Mouse (Mus musculus) hindlimb bud, embryonic 11.5 days (tissue): ENCODE results near the gene Acta2.
A peak's percentile ranks its signal among the peaks of the same experiment; 100 is the strongest.

Experiments used
- DNase-seq: peaks from one replicate; pipeline ENCODE4 v3.0.0-alpha.2; 2012; ENCODE audit warnings: low read depth, low spot score; ENCODE audit errors: extremely low spot score

Acta2 gene

DNA sequence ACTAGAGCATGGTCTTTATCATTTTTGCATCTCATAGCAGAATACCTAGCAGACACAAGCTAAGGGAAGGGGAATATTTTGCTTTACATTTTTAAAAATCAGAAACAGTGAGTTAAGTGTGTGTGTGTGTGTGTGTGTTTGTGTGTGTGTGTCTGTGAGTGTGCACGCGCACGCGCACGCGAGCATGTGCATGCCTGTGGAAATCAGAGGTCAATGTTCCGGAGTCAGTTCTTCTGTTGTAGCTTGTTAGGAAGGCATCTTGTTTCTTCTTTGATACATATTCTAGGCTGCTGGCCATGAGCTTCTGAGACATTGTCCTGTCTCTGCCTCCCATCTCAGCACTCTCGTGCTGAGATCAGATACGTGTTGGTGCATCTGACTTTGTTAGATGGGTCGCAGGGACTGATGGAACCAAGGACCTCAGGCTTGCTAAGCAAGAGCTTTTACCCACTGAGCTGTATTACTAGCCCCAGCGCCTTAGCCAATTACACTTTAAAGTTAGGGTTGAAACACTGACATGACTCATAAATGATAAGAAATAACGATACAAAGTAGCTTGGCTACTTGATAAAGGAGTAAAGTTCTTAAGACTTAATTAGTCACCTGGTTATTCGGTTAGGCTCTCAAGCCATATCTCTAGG, 15.6 kb upstream of the Acta2 start:
- DNase-seq: no peak

DNA sequence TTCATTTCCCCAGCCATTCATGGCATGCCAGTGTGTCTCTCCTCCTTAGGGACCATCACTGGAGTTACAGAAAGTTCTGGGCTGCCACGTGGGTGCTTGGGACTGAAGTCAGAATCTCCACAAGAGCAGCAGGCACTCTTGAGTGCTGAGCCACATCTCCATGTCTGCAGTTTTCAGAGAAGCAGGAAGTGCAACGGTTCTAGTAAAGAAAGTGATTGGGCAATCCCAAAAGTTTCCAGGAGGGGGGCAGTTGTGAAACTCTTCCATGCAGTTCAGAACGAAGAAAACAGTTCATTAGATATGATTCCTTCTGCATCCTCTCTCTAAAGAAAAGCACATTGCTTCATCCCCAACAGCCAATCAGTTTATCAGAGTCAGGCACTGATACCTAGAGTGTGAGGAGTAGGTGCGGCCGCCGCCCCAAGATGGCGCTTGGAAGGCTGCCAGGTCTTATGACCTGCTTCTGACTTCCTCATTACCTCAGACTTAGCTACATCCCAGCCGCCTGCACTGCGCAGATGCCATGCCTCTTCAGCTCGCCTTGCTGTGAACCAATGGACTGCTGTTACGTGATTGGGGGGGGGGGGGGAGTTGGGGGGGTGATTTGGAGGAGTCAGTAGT, 14.8 kb upstream of the Acta2 start:
- DNase-seq: no peak

DNA sequence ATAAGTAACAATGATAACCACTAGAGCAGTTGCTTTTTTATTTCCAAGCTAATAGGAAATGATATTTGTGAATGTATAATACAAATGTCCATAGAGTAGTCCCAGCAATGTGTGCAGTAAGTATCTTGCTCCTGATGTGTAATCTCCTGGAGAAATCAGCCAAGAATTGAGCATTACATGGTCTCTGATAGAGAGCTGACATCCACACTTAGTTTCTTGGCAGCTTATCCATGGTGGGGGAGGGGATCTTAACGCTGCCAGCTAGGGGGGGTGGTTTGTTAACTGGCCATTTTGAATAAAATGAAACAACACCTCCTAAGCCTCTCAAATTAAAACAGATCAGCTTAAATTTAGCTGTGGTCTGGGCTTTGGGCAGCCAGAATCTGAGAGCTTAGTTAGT, 13.6 kb upstream of the Acta2 start:
- no peak for DNase-seq

DNA sequence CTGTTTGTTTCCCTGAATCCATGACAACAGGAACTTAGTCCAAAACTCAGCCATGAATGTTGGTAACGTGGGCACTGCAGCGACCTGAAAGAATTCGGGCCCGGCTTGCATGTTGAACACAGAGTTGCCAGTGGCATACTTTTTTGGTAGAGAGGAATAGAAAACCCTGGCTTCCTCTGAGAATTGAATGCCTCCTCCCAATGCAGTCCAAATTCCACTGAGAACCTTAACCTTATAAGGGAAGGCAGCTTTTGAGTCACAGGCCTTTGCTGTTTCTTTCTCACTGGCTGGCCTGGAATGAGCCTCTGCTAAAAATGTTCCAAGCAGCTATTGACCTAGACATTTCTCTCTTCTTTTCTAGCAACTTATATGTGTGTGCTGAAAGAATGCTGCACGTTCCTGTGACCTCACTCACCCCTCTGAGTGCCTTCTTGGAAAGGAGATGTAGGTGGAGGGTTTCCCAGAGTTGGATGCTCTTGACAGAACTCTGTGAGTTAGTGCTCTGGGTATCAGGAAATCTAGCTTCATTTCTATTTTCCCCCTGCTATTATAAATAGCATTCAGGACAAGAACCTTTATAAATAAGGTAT, 10.3 kb upstream of the Acta2 start:
- no peak for DNase-seq

DNA sequence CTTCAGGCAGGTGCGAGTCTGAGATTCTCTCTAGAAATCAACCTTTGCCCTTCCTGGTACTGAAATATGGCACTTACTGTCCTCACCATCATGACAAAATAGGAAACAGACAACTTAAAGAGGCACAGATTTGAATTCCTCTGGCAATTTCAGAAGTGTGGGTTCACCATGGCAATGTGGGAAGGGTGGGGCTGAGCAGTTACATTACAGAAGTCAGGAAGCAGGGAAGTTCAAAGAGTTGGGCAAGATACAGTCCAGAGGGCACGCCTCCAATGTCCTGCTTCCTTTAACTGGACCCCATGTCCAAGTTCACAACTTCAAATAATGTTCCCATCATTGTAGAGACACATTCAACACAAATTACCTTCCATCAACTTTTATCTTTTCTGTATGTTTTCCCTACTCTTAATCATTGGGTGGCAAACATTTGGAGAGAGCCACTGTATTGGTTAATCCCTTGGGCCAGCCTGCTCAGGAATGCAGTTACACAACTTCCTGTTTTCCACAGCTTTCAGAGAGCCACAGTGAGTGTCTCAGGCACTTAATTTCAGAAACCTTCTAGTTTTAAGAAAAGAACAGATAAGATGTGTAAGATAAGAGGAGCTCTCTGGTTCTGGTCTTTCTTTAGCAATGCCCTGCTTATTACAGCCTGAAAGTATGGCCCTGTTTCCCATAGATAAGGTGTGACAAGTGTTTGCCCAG, 7.0 kb upstream of the Acta2 start:
- DNase-seq: no peak

DNA sequence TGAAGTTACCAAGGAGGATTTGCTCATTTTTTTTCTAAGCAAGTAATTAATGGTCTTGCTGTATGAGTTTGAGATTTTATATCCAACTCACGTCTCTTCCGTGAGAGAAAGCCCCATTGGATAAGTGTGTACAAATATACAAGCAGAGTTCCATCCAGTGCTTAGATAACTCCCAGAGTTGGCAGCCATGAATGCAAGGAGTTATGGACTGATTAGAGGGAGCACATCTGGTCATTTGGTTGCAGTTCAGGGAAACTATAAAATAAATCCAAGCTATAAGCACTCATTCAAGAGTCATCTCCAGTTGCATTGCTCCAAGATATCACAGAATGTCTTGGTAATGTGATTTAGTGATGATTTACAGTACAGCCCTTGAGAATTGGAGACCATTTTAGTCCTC, 1.5 kb upstream of the Acta2 start:
- DNase-seq: no peak

DNA sequence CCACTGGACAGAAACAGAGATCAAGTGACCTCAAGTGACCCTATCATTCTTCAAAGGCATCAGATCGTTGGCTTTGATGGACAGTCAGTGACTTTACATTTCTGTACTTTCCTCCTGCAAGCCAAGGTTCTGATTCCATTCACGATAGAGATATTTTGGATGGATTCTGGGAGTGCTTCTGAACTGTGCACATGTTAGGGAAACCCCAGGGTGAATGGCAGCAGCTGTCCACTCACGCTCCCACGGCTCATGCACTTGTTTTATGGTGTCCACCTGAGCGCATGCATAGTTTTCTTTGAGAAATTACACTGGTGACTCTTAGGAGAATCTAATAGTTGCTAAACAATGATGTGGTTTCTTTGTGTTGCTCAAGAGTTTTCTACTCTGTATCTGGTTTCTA, 759 bp upstream of the Acta2 start:
- no peak for DNase-seq

DNA sequence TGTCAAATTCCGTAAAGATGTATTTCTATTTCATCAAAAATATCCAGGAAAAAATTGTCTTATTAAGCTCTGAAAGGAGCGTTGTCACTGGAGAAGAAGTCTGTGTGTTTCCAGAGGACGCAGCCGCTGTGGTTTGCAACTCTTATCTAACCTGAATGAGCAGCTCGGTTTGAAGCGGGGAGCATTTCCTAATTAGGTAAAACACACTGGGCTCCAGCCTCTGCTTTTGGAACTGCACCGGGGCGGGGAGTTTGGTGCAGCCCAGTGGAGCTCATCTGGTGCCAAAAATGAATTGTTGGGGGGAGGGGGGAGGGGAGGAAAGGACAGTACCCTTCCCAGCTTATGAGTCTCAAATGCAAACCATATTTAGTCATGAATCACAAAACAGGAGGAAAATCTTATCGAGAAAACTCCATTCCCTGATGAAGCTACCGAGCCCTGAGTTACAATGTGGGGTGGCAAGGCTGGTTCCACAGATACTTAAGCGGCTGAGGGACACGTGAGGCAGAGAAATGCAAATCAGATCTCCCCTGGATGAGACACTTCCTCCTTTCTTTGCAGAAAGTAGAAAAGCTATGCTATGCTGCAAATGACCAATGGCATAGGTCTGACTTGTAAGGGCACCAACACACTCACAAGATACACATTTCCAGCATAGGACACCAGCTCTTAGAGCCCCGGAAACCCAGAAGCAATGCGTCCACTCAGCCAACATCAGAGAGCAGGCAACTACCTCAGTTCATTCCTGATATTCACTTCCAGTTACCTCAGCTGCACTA, 1.1 kb downstream of the Acta2 start:
- no peak for DNase-seq

DNA sequence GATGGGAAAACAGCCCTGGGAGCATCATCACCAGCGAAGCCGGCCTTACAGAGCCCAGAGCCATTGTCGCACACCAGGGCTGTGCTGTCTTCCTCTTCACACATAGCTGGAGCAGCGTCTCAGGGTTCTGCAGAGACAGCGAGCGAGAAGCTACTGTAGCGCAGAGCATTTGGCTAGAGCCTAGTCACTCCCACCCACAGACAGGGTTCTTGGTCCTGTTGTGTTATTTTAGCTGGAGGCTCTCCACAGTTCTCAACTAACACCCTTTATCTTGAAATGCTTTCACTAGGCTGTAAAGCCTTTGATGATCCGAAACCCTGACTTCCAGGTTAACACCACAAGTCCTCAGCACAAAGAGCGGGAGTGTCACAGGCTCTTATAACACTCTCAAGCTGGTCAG, 2.9 kb downstream of the Acta2 start:
- no peak for DNase-seq

DNA sequence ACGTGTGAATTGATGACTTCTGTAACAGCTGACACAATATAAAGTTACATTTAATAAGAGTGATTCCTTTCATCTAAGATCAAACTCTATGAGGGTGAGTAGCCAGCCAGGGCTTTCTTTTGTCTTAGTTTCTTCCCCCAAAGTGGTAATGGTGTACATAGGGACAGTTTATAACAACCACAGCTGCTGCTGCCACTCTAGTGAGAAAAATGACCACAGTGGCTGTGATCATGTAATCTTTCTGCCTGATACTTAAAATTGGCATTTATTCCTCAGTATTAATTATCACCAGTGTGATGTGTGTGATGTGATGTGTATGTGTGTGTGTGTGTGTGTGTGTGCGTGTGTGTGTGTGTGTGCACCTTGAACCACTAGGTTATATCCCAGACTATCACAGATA, 3.5 kb downstream of the Acta2 start:
- no peak for DNase-seq

DNA sequence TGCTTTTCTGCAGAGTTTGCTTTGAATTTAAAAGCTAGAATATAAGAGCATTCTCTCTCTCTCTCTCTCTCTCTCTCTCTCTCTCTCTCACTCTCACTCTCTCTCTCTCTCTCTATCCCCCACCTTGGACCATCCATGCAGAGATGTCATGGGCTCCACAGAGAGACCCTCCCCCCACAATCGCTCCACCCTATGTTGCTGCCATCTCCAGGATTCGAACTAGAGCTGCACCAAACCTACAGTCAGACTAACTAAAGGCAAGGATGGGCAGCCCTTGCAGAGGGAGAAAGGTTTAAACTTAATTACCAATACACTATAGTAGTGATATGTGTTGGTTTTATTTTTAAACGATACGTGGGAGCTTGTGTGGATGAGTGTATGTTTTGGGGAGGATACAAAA, 4.8 kb downstream of the Acta2 start:
- DNase-seq: no peak

DNA sequence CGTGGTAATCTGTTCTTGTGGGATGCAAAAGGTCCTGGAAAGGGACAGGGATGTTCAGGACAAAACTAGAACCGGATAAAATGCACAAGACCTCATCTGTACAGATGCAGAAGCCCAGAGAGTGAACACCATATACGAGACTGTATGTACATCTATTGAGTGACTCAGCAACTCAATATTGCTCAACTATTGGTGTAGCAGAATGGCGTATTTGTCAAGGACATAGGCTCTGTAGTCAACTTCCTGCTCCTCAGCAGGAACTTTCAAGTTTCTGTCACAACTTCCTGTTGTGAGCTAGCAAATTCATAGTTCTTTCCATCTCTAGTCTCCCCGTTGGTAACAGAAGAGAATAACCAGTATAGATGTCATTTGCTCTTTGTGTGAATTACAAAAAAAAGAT, 6.8 kb downstream of the Acta2 start:
- no peak for DNase-seq

DNA sequence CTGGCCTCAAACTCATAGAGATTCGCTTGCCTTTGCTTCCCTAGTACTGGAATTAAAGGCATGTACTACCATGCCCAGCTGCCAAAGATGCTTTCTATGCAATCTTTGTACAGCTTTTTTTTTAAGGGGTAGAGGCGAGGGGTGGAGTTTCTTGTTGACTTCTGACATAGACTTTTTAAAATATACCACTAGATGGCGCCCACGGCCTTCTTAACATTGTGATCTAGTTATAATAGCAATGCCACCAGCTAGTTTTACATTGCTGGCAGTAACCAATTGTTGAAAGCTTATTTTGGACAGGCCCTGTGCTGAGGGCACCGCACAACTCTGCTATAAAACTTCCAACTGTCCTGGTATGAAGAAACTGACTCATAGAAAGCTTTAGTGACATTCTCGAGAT, 11.3 kb downstream of the Acta2 start:
- peak; percentile 46 for DNase-seq

DNA sequence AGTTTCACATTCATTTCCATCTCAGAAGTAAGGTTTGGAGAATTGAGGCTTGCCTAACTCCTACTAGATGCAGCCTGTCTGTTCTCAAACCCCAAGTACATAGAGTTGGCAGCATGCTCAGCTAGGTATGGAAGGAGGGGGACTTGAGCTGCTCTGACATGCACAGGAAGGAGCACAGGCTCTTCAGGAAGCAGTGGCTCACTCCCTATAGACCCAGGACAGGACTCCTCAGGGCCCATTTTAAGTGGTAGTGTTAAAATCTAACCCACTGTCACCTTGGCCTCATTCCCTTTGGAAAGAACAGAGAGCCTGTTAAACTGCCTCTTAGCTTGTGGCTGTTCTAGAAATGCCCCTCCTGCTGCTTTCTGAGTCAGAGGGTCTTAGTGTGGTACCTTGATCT, 12.5 kb downstream of the Acta2 start:
- no peak for DNase-seq

DNA sequence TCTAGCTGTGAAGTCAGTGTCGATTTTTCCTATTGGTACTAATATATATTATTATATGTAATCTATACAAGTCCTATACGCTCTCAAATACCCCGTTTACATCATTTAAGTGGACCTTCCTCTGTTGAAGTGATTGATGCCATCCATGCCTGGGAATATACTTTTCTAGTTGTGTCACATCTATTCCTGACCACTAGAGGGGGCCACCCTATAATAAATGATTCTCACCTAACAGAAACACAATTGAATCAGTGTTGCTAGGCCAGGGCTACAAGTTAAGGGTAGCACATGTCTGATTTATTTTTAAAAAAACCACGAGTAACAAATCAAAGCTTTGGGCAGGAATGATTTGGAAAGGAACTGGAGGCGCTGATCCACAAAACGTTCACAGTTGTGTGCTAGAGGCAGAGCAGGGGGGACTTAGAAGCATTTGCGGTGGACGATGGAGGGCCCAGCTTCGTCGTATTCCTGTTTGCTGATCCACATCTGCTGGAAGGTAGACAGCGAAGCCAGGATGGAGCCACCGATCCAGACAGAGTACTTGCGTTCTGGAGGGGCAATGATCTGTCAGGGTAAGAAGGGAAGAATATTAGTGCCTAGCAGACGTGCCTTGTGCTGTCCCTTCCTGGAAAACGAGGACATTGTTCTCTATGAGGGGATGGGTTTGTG, 14.0 kb downstream of the Acta2 start:
- peak; percentile 24 for DNase-seq

DNA sequence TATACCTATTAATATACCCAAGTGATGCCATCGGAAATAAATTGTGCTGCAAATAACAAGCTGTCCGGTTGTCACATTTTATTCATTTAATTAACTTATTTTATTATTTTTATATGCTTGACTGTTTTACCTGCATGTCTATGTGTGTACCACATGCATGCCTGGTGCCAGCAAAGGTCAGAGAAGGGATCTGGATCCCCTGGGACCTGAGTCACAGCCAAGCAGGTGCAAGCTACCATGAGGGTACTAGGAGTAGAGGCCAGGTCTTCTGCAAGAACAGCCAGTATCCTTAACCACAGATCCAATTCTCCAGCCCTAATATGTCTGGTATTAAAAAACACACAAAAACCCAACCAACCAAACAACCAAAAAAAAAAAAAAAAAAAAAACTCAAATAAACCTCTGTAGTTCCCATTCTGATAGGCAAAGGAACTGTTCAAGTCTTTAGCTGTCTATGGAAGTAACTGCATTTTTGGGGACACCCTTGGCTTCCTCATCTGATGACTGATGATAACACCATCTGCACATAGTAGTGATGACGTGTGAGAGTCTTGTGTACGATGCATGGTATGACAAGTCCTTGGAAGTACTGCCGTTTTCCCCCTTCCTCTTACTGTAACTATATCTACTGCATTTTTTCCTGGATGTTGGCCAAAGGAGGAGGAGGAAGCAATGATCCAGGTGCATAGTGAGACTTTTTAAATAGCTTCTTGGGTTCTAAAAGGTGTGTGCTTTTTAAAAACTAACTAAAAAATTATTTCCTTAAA, 14.9 kb downstream of the Acta2 start:
- no peak for DNase-seq

DNA sequence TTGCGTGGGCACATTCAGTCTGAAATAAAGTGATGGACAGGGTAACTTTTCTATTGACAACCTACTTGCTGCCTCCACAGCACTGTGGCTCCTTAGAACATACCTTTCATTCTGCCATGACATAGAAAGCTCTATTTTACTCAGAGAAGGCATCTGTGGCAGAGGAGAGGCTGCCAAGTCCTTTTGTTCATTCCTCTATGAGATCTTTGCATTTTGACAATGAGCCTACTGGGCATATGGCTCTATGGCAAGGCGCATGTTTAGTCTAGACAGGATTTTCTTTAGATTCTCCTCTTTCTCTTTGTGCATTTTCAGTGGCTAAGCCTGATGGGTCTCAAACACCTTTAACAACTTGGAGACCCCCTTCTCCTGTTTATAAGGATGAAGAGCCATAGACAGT, 17.6 kb downstream of the Acta2 start:
- DNase-seq: no peak

DNA sequence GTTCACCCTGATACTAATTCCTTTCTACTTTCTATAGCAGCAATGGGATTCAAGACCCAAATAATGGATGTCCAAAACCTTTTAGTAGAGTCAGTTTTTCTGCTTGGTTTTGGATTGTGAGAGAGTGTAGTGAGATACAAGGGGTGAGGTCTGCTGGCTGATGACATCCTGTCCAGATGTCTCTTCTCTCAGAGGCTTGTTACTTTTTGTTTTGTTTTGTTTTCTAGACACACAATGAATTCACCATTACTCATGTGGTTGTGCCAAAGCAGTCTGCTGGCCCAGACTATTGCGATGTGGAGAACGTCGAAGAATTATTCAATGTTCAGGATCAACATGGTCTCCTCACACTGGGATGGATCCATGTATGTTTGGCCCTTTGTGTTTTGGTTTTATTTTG, 19.3 kb downstream of the Acta2 start:
- no peak for DNase-seq

DNA sequence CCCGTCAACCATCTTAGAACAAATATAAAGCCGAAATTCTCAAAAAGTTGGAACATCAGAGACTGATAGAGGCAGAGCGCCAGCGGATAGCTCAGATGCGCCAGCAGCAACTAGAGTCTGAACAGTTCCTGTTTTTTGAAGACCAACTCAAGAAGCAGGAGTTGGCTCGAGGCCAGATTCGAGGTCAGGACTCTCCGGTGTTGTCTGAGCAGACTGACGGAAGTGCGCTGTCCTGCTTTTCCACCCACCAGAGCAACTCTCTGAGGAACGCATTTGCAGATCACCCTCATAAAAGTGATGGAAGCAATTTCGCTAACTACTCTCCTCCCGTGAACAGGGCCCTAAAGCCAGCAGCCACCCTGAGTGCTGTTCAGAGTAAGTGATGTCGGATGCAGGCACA, 21.4 kb downstream of the Acta2 start:
- DNase-seq: no peak

DNA sequence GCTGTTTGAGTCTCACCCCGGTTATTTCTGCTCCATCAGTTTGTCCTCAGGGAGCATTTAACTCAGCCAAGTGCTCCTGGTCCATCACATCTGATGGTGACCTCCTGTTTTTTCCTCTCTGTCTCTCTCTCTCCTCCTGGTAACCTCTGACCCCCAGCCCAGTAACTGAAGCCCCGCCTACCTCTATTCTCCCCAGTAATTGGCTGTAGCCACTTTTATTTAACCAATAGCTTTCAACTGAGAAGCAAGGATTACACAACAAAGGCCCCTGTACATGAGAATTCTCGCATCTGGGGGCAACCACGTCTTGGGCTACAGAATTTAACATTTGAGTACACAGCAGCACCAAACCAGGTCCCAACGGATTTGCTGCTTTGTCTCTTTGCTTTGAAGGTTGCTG, 23.1 kb downstream of the Acta2 start:
- no peak for DNase-seq
